Mouse (Mus musculus) myocyte (in vitro differentiated cells): ENCODE data around the gene Tmem87a.

Experiments used
- CEBPB ChIP-seq: IDR thresholded peaks from 2 replicates; pipeline ENCODE4 v1.6.1; 2011; ENCODE audit warnings: mild to moderate bottlenecking, moderate library complexity; ENCODE audit not compliant: poor library complexity, insufficient read depth, severe bottlenecking
- MAX ChIP-seq: IDR thresholded peaks from one replicate; pipeline ENCODE4 v1.6.1; 2011; ENCODE audit warnings: low read depth, mild to moderate bottlenecking, control low read depth
- MYOG ChIP-seq, 3 experiments: IDR thresholded peaks; one replicate each; pipeline ENCODE4 v1.6.1; 2011; ENCODE audit warnings: control low read depth in 2 of 3, low read depth in 2 of 3, mild to moderate bottlenecking in 2 of 3; ENCODE audit not compliant: insufficient read length in 2 of 3, control insufficient read depth in 1 of 3, insufficient read depth in 1 of 3
- POLR2A ChIP-seq: IDR thresholded peaks from one replicate; pipeline ENCODE4 v1.6.1; 2011; ENCODE audit warnings: low read depth, mild to moderate bottlenecking, control low read depth, moderate library complexity; ENCODE audit not compliant: insufficient read length
- SRF ChIP-seq: IDR thresholded peaks from one replicate; pipeline ENCODE4 v1.6.1; 2011; ENCODE audit warnings: low read depth; ENCODE audit not compliant: control insufficient read depth, insufficient read length
- TCF12 ChIP-seq: IDR thresholded peaks from one replicate; pipeline ENCODE4 v1.6.1; 2011; ENCODE audit warnings: mild to moderate bottlenecking, control low read depth; ENCODE audit not compliant: poor library complexity, insufficient read depth, severe bottlenecking
- TCF3 ChIP-seq: IDR thresholded peaks from one replicate; pipeline ENCODE4 v1.6.1; 2011; ENCODE audit warnings: low read depth, control low read depth; ENCODE audit not compliant: insufficient read length
- USF1 ChIP-seq: IDR thresholded peaks from one replicate; pipeline ENCODE4 v1.6.1; 2011; ENCODE audit warnings: low read depth, mild to moderate bottlenecking, control low read depth, moderate library complexity

- TF ChIP-seq POLR2A, result no peak
- no peak for TF ChIP-seq USF1
- TF ChIP-seq MAX, result no peak
- TF ChIP-seq MYOG (IDR thresholded peaks at IDR 0.05; ENCODE audit: control insufficient read depth in 1 of 3, insufficient read depth in 1 of 3, insufficient read length in 2 of 3, low read depth in 2 of 3), result no peak
- no peak for TF ChIP-seq SRF
- TF ChIP-seq CEBPB, result no peak
- TF ChIP-seq TCF12, result no peak
- TF ChIP-seq TCF3, result no peak
These were observed 7.2 kb upstream of the Tmem87a start for GRCm38 (mm10) chr2:120411096-120411628.
